Comparison of ENCODE assay signal across 22 mouse cellular contexts in the genomic region with DNA sequence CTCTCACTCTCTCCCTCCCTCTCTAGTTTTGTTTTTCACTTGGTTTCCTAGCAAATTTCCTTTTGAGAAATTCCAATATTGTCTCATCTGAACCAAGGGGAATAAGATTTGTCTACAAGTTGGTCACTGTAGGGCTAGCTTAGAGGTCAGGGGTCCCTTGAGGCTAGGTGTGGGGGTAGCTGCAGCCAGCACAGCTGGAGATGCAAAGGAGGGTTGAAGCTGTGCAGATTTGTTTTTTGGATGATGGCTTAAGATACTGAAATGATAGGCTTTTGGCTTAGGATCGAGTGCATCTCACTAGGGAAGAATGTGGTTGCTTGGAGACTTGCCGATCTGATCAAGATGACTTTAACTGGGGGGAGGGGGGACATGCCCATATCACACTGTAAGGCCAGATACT.
"Had no signal": no experiment of that assay in that cellular context is flagged by ENCODE, and none has a peak within 500 bp of the region (broad histone marks: within the 10 kb centered on the region; RNA-seq: fewer than 3 reads in every experiment).

No protein-coding gene starts in this region.

- H3K9me3 ChIP-seq: limb, embryonic 10.5 days; limb, embryonic 13.5 days; liver, embryonic 12.5 days; liver, embryonic 15.5 days; lung, embryonic 15.5 days; megakaryocyte, embryonic 14.5 days; midbrain, embryonic 10.5 days; midbrain, embryonic 13.5 days; neural tube, embryonic 13.5 days had no signal

- DNase-seq: kidney, postnatal 14 days; kidney, postnatal 4 days; liver; lung, adult 18-20 months; lung, postnatal 10 days; lung, postnatal 36 days; retina, postnatal 1 day; right cerebral cortex, postnatal 25 days; thymus, adult 2 months; thymus, postnatal 14 days; thymus, postnatal 4 days had no signal

- ATAC-seq: liver, embryonic 12.5 days; midbrain, embryonic 13.5 days; midbrain, embryonic 16.5 days had no signal

- H3K4me2 ChIP-seq: limb, embryonic 13.5 days; liver, embryonic 12.5 days; liver, embryonic 15.5 days; lung, embryonic 15.5 days; midbrain, embryonic 13.5 days; neural tube, embryonic 13.5 days had no signal

- H3K9ac ChIP-seq: limb, embryonic 13.5 days; liver, embryonic 12.5 days; liver, embryonic 15.5 days; lung, embryonic 15.5 days; midbrain, embryonic 13.5 days; neural tube, embryonic 13.5 days had no signal

- H3K4me1 ChIP-seq: limb, embryonic 10.5 days; limb, embryonic 13.5 days; liver, embryonic 12.5 days; liver, embryonic 15.5 days; lung, embryonic 15.5 days; megakaryocyte, embryonic 14.5 days; midbrain, embryonic 10.5 days; midbrain, embryonic 13.5 days; neural tube, embryonic 13.5 days had no signal

- H3K4me3 ChIP-seq: limb, embryonic 10.5 days; limb, embryonic 13.5 days; liver, embryonic 12.5 days; liver, embryonic 15.5 days; lung, embryonic 15.5 days; megakaryocyte, embryonic 14.5 days; midbrain, embryonic 10.5 days; midbrain, embryonic 13.5 days; myocyte; neural tube, embryonic 13.5 days had no signal

- H3K36me3 ChIP-seq: limb, embryonic 10.5 days; limb, embryonic 13.5 days; liver, embryonic 12.5 days; liver, embryonic 15.5 days; lung, embryonic 15.5 days; midbrain, embryonic 10.5 days; midbrain, embryonic 13.5 days; neural tube, embryonic 13.5 days had no signal

- H3K27ac ChIP-seq: limb, embryonic 10.5 days; limb, embryonic 13.5 days; liver, embryonic 12.5 days; liver, embryonic 15.5 days; lung, embryonic 15.5 days; midbrain, embryonic 10.5 days; midbrain, embryonic 13.5 days; neural tube, embryonic 13.5 days had no signal
